Mouse (Mus musculus) natural killer cell, adult 2 months (primary cell): ENCODE data around the gene Mfn1.

Experiments used
- DNase-seq, 2 experiments: peaks; one replicate each; pipeline ENCODE4 v3.0.0; 2022; ENCODE audit warnings: low spot score in 2 of 2

Gene Mfn1

GRCm38 (mm10) chr3:32510375-32511190, 18.7 kb upstream of the Mfn1 start:
- DNase-seq = peak; percentile 97 to 98

GRCm38 (mm10) chr3:32511191-32511550, 18.1 kb upstream of the Mfn1 start:
- DNase-seq = peak; percentile 17 to 27

DNA sequence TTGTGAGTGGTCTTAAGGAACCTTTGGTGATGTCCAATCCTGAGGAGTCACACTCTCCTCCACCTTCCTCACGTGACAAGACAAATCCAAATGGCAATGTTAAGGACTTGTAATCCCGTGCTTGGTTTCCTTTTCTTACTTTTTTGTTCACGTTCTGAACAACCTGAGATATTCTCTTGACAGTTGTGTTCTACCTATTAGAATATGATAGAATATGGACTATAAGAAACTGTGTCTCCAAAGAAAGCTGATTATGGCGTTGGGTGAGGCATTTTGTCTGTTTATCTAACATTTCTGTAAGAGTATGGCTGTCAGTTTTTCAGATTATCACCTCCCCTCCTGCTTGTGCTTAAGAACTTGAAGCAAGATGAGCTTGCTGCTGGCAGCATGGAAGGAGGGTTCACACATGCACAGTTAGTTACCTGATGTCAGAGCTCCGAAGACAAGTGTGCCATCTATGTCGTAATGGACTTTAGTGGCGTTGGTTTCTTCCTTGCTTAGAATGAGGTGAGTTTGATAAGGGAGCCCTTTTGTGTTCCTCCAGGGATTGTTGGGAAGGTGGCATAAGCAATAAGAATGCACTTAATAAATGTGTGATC, 16.5 kb upstream of the Mfn1 start:
- DNase-seq = no peak

- DNase-seq = no peak
Measured at GRCm38 (mm10) chr3:32513528-32513927, 15.7 kb upstream of the Mfn1 start.

- no peak for DNase-seq
Measured at GRCm38 (mm10) chr3:32527181-32527580, 2.1 kb upstream of the Mfn1 start.

DNA sequence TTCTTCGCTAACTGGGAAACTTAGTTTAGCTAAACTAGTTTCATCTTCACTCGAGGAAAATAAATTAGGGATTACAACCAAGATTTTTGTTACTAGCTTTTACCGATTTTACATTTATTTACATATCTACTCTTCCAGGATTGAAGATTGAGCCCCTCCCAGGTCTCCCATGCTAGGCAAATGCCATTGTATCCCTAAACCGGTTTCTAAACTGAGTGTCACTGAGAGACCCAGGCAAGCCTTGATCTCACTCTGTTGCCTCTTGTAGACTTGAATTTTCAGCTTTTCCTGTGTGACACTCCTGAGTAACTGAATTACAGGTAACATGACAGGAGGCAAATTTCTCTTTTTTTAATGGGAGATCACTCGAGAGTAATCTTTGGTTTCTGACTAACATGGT, 776 bp downstream of the Mfn1 start:
- no peak for DNase-seq

GRCm38 (mm10) chr3:32535692-32536091, 6.4 kb downstream of the Mfn1 start:
- DNase-seq = no peak

DNA sequence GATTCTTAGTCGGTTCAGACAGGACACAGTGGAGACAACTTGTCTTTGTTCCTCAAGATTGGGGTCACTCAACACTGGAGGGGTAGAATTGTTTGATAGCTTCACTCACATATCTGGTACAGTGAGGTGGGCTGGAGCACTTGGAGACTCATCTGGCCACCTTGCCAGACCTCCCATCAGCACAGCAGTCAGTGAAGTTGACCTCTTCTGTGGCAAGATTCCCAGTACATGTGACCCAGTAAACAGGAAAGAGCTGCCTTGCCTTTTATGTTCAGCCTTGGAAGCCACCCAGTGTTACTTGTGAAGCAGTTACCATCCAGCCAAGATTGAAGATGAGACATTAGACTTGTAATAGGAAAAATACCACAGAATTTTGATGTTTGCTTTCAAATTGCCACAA, 8.3 kb downstream of the Mfn1 start:
- no peak for DNase-seq

DNA sequence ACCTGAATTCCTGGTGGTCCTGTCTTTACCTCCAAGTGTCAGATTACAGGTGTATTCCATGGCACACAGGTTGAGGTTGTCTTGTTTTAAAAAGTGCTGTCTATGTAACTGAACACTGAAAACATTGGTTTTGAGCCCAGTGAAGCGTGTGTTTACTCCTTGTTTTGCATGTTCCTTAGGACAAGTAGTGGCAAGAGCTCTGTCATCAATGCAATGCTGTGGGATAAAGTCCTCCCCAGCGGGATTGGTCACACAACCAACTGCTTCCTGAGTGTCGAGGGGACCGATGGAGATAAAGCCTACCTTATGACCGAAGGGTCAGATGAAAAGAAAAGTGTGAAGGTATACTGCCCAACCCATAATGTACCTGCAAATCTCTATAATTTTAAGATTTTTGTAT, 8.8 kb downstream of the Mfn1 start:
- DNase-seq = no peak

DNA sequence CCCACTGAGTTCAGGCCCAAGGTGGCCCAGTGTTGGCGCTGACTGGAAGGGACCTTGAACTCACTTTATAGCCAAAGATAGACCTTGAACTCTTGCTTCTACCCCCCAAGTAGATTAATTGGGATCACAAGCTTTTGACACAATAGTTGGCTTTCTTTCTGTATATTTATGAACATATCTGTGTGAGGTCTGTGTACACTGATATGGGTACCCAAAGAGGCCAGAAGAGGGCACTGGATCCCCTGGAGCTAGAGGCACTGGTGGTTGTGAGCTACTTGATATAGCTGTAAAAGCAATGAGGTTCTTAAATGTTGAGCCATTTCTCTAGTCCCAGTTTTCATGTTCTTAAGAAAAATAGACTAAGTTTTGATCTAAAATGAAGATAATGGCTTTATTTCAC, 23.8 kb downstream of the Mfn1 start:
- DNase-seq = no peak

DNA sequence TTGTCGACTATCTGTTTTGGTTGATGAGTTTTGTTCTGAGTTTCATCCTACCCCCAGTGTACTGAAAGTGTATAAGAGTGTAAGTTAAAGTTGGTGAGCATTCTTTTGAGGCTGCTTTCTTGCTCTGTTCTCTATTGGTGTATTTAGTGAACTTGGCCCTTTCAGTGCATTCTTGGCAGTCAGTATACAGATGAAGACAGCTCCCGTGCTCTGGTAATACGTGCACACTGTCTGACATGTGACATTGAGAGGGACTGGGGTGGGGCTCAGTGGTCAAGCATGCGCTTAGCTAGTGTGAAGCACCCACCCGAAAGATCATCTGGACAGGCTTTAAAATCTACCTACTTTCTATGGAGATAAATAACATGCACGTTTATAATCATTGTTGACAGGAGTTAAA, 34.1 kb downstream of the Mfn1 start:
- DNase-seq = no peak

DNA sequence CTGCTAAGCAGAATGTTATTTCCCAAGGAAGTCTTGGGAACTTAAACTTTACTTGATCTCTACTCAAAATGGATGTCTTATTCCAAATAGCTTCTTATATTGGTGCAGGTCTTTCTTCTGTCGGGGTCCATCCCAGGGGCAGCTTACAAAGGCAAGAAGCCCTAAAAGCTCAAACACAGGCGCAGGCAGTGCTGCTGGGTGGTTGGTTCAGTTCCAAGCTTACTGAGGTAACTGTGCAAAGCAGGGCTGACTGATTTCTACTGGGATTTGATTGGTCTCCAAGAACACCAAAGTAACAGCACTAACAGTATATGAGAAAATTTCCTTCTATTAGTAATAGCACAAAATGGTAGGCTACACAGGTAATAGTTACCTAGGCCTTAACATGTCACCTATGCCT, 43.8 kb downstream of the Mfn1 start:
- no peak for DNase-seq

DNA sequence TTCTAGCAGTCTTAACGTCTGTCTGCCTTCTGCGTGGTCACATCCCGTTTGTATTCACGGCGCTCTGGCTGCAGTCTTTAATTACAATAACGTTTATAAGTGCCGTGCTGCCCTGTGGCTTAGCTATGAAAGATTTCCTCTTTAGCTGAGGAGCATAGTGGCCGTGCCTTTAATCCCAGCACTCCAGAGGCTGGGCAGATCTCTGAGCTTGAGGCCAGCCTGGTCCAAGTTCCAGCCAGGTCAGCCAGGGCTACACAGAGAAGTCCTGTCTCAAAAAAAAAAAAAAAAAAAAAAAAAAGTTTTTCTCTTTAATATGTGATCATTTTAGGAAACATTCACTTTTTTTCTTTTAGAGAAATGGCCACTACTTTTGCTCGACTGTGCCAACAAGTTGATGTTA, 44.6 kb downstream of the Mfn1 start:
- no peak for DNase-seq

DNA sequence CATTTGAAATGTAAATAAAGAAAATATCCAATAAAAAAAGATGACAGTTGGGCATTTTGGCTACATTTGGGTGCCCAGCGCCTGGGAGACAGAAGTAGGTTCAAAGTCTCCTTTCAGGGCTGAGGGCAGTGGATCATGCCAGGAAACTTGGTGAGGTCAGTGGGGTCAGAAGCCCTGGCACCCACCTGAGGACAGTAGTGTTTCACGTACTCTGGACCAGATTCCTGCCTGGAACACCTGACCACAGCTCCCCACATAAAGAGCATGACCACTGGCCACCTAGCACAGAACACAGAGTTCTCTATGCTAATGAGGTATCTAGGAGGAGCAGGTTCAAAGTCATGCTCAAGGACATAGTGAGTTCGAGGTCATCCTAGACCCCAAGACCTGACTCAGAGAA, 45.9 kb downstream of the Mfn1 start:
- DNase-seq = no peak

- no peak for DNase-seq
Measured at GRCm38 (mm10) chr3:32578772-32579171, 49.5 kb downstream of the Mfn1 start.

DNA sequence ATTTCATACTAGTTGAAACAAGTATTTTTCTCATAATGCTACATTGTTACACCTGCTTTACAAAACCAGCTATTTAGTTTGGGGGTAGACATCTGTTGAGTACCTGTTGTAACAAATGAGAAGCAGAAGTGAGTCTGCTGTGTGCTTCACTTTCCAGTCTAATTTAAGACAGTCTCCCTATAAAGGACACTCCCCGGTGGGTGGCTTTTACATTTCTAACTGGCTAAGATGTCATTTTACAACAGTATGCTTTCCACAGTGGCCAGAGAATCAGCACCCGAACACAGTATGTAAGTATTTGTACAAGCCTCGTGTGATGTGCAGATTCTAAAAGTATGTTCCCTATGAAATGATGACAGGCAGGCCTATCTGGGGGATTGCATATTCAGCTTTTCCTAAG, 51.5 kb downstream of the Mfn1 start:
- DNase-seq = no peak

DNA sequence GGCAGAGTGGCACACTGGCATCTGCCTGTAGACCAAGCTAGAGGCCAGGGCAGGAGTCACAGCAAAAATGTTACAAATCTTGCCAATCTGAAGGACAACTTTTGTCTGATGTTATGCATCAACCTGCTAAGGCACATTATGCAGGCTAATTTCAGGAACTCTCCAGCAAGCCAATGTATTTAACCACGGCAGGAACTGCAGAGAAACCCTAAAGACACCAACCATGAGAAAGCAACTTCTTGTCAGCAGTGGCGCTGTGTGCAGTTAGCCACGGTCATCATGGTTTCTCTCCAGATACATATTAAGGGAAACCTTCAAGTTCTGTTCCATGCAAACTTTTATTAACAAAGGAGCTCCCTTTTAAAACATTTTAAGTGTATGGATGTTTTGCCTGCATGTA, 52.6 kb downstream of the Mfn1 start:
- no peak for DNase-seq

GRCm38 (mm10) chr3:32583489-32583888, 54.2 kb downstream of the Mfn1 start:
- DNase-seq = no peak

GRCm38 (mm10) chr3:32586274-32586673, 57.0 kb downstream of the Mfn1 start:
- DNase-seq = no peak

GRCm38 (mm10) chr3:32595080-32595479, 65.8 kb downstream of the Mfn1 start:
- DNase-seq = no peak

GRCm38 (mm10) chr3:32599328-32599727, 70.1 kb downstream of the Mfn1 start:
- no peak for DNase-seq

DNA sequence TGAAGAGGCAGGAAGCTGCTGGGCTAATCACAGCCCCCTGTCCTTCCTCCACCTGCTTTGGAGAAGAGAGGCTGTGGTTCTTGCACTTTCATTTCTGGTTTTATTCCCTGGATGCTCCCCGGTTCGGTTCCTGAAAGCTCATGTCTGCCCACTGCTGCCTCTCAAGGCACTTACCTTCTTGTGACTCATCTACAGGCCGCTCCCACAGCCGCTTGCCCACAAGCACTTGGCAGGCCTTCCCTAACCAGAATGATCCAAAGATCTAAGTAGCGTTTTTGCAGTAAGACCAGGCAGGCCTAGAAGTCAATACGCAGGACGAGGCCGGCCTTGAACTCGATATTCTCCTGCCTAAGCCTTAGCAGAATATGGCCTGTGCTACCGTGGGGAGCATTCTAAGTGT, 71.8 kb downstream of the Mfn1 start:
- DNase-seq = no peak

DNA sequence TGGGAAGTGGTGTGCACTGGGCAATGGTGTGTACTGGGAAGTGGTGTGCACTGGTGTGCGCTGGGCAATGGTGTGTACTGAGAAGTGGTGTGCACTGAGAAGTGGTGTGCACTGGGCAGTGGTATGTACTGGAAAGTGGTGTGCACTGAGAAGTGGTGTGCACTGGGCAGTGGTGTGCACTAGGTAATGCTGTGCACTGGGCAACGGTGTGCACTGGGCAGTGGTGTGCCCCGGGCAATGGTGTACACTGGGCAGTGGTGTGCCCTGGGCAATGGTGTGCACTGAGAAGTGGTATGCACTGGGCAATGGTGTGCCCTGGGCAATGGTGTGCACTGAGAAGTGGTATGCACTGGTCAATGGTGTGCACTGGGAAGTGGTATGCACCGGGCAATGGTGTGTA, 80.0 kb downstream of the Mfn1 start:
- no peak for DNase-seq

DNA sequence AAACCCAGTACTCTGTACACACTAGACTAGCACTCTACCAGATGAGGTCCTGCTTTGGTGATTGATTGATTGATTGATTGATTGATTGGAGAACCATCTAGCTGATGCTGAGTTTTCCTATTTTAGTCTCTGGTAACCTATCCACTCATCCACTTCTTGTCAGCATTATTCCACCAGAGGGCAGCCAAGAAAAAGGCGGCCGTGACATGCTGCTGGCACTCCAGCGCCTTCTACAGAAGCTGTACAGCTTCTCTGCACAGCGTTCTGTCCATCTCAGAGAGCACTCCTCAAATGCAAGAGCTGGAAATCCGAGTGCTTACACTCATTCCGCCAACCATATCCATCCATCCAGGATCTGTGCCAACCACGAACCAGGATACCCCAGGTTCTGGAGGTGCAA, 81.3 kb downstream of the Mfn1 start:
- no peak for DNase-seq
